Mouse (Mus musculus): Measurements from ENCODE around the gene Arih1. TPM values are rescaled to one million over a fixed set of nuclear protein-coding genes. Genes with fewer than 3 reads are reported as not detected.
"Not testable (repeated sequence)": the region's sequence is repeated elsewhere in the genome, so short reads cannot be mapped to it uniquely, and the experiment has no call there.

Gene Arih1
- polyA plus RNA-seq, 1 experiment = 49.5 TPM

GRCm38 (mm10) chr9:59420487-59420886, 65.9 kb downstream of the Arih1 start:
- H3K4me1 ChIP-seq (ENCODE audit: control insufficient read depth, insufficient read depth, low read length) = peaks cover 1% of the 10 kb centered on the region; the same call in 1 of the 2 replicates
- H3K27ac ChIP-seq (ENCODE audit: insufficient read depth, low read length) = no peak overlapping the region
- H3K4me3 ChIP-seq (ENCODE audit: insufficient read depth, low read length) = no peak overlapping the region
- TF ChIP-seq POLR2A (IDR thresholded peaks at IDR 0.05; ENCODE audit: extremely low read depth, insufficient read depth, low read length) (no peak), CTCF (IDR thresholded peaks at IDR 0.05; ENCODE audit: extremely low read depth, insufficient read depth, low read length) (no peak)

GRCm38 (mm10) chr9:59407271-59407670, 79.1 kb downstream of the Arih1 start:
- TF ChIP-seq CTCF (IDR thresholded peaks at IDR 0.05; ENCODE audit: extremely low read depth, insufficient read depth, low read length) (no peak), POLR2A (IDR thresholded peaks at IDR 0.05; ENCODE audit: extremely low read depth, insufficient read depth, low read length) (no peak)
- H3K4me3 ChIP-seq (ENCODE audit: insufficient read depth, low read length) = no peak overlapping the region
- no peak overlapping the region for H3K27ac ChIP-seq (ENCODE audit: insufficient read depth, low read length)
- H3K4me1 ChIP-seq (ENCODE audit: control insufficient read depth, insufficient read depth, low read length) = no peaks in the 10 kb centered on the region

- TF ChIP-seq CTCF (IDR thresholded peaks at IDR 0.05; ENCODE audit: extremely low read depth, insufficient read depth, low read length) = no peak
- TF ChIP-seq POLR2A (IDR thresholded peaks at IDR 0.05; ENCODE audit: extremely low read depth, insufficient read depth, low read length) = no peak
- Histone ChIP-seq H3K4me3 (ENCODE audit: insufficient read depth, low read length) (no peak overlapping the region), H3K27ac (ENCODE audit: insufficient read depth, low read length) (no peak overlapping the region), H3K4me1 (ENCODE audit: control insufficient read depth, insufficient read depth, low read length) (peaks cover 4% of the 10 kb centered on the region; the same call in 1 of the 2 replicates)
Observed at GRCm38 (mm10) chr9:59389086-59389485, 97.3 kb downstream of the Arih1 start.

GRCm38 (mm10) chr9:59388311-59388710, 98.1 kb downstream of the Arih1 start:
- Histone ChIP-seq H3K27ac (ENCODE audit: insufficient read depth, low read length) (no peak overlapping the region), H3K4me3 (ENCODE audit: insufficient read depth, low read length) (no peak overlapping the region), H3K4me1 (ENCODE audit: control insufficient read depth, insufficient read depth, low read length) (peaks cover 4% of the 10 kb centered on the region; the same call in 1 of the 2 replicates)
- TF ChIP-seq CTCF (IDR thresholded peaks at IDR 0.05; ENCODE audit: extremely low read depth, insufficient read depth, low read length) = no peak
- no peak for TF ChIP-seq POLR2A (IDR thresholded peaks at IDR 0.05; ENCODE audit: extremely low read depth, insufficient read depth, low read length)

GRCm38 (mm10) chr9:59387461-59387860, 99.0 kb downstream of the Arih1 start:
- TF ChIP-seq CTCF (IDR thresholded peaks at IDR 0.05; ENCODE audit: extremely low read depth, insufficient read depth, low read length) (no peak), POLR2A (IDR thresholded peaks at IDR 0.05; ENCODE audit: extremely low read depth, insufficient read depth, low read length) (no peak)

GRCm38 (mm10) chr9:59375626-59376025, 110.8 kb downstream of the Arih1 start:
- Histone ChIP-seq H3K4me3 (ENCODE audit: insufficient read depth, low read length) (no peak overlapping the region), H3K4me1 (ENCODE audit: control insufficient read depth, insufficient read depth, low read length) (no peaks in the 10 kb centered on the region), H3K27ac (ENCODE audit: insufficient read depth, low read length) (no peak overlapping the region)
- TF ChIP-seq CTCF (IDR thresholded peaks at IDR 0.05; ENCODE audit: extremely low read depth, insufficient read depth, low read length) (no peak), POLR2A (IDR thresholded peaks at IDR 0.05; ENCODE audit: extremely low read depth, insufficient read depth, low read length) (no peak)

More at GRCm38 (mm10) chr9:59387461-59387860, 99.0 kb downstream of the Arih1 start:
- peaks cover 4% of the 10 kb centered on the region; the same call in 1 of the 2 replicates for H3K4me1 ChIP-seq (ENCODE audit: control insufficient read depth, insufficient read depth, low read length)
- H3K4me3 ChIP-seq (ENCODE audit: insufficient read depth, low read length) = no peak overlapping the region
- H3K27ac ChIP-seq (ENCODE audit: insufficient read depth, low read length) = no peak overlapping the region

- Histone ChIP-seq H3K4me3 (ENCODE audit: insufficient read depth, low read length) (no peak overlapping the region), H3K4me1 (ENCODE audit: control insufficient read depth, insufficient read depth, low read length) (no peaks in the 10 kb centered on the region), H3K27ac (ENCODE audit: insufficient read depth, low read length) (no peak overlapping the region)
- TF ChIP-seq CTCF (IDR thresholded peaks at IDR 0.05; ENCODE audit: extremely low read depth, insufficient read depth, low read length) = no peak
- TF ChIP-seq POLR2A (IDR thresholded peaks at IDR 0.05; ENCODE audit: extremely low read depth, insufficient read depth, low read length) = no peak
Observed at GRCm38 (mm10) chr9:59369646-59370045, 116.8 kb downstream of the Arih1 start.

- no peak overlapping the region for H3K4me3 ChIP-seq (ENCODE audit: insufficient read depth, low read length)
- TF ChIP-seq CTCF (IDR thresholded peaks at IDR 0.05; ENCODE audit: extremely low read depth, insufficient read depth, low read length) (no peak), POLR2A (IDR thresholded peaks at IDR 0.05; ENCODE audit: extremely low read depth, insufficient read depth, low read length) (no peak)
- no peaks in the 10 kb centered on the region for H3K4me1 ChIP-seq (ENCODE audit: control insufficient read depth, insufficient read depth, low read length)
- H3K27ac ChIP-seq (ENCODE audit: insufficient read depth, low read length) = no peak overlapping the region
Observed at GRCm38 (mm10) chr9:59369220-59369619, 117.2 kb downstream of the Arih1 start.

GRCm38 (mm10) chr9:59360487-59360886, 125.9 kb downstream of the Arih1 start:
- H3K27ac ChIP-seq (ENCODE audit: insufficient read depth, low read length); H3K4me1 ChIP-seq (ENCODE audit: control insufficient read depth, insufficient read depth, low read length); H3K4me3 ChIP-seq (ENCODE audit: insufficient read depth, low read length): not testable (repeated sequence)

- H3K4me3 ChIP-seq (ENCODE audit: insufficient read depth, low read length); H3K27ac ChIP-seq (ENCODE audit: insufficient read depth, low read length); H3K4me1 ChIP-seq (ENCODE audit: control insufficient read depth, insufficient read depth, low read length): not testable (repeated sequence)
Observed at GRCm38 (mm10) chr9:59358041-59358440, 128.4 kb downstream of the Arih1 start.

- Histone ChIP-seq H3K4me3 (ENCODE audit: insufficient read depth, low read length) (peak within 1 kb of the TSS; percentile 54), H3K4me1 (ENCODE audit: control insufficient read depth, insufficient read depth, low read length) (no peaks in the 10 kb centered on the region; the same call in 1 of the 2 replicates), H3K27ac (ENCODE audit: insufficient read depth, low read length) (no peak within 1 kb of the TSS)
- peak; percentile 81 for TF ChIP-seq POLR2A (IDR thresholded peaks at IDR 0.05; ENCODE audit: extremely low read depth, insufficient read depth, low read length)
- TF ChIP-seq CTCF (IDR thresholded peaks at IDR 0.05; ENCODE audit: extremely low read depth, insufficient read depth, low read length) = no peak
Observed at GRCm38 (mm10) chr9:59353253-59353639, 133.2 kb downstream of the Arih1 start, which contains the start of gene Bbs4. TSS of gene Bbs4 (minus strand) at chr9:59353508.

Data from cortical plate, adult 2 months (tissue).